8 mouse cellular contexts compared by ENCODE assay signal in the genomic region with DNA sequence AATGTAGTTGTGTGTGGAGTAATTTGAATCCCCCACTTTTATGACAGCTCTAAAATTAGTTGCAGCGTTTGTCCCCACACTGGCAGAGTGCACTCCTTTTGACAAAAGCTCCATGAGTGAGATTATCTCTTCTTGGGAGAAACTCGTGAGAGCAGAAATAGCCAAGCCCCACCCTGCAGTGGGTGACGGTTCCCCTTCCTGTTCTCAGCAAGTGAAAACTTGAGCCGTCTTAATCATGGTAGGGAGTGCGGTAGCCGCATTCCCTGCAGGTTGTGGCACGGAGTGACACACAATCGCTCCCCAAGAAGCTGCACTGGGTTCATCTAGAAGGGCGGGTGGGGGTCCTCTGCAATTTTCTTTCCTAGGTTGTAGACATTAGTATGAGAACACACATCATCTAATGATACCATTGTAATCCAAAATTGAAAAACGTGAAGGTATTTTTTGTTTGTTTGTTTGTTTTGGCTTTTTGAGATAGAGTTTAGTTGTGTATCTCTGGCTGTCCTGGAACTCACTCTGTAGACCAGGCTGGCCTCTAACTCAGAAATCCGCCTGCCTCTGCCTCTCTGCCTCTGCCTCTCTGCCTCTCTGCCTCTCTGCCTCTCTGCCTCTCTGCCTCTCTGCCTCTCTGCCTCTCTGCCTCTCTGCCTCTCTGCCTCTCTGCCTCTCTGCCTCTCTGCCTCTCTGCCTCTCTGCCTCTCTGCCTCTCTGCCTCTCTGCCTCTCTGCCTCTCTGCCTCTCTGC. TPM values are rescaled to one million over a fixed set of nuclear protein-coding genes. Genes with fewer than 3 reads are reported as not detected.
A peak's percentile ranks its signal among the peaks of the same experiment; 100 is the strongest.
DNase-seq lines count a peak whose midpoint lies in the region; ATAC-seq and TF ChIP-seq lines count a peak whose summit lies in the region.
"Not testable (repeated sequence)": the region's sequence is repeated elsewhere in the genome, so short reads cannot be mapped to it uniquely, and the experiment has no call there.

No protein-coding gene starts in this region.

- ATAC-seq in heart, postnatal 0 days (ENCODE audit: insufficient read depth, low read depth): peak; percentile 58
- ATAC-seq in liver, embryonic 15.5 days (ENCODE audit: insufficient read depth): peak; percentile 83
- ATAC-seq in megakaryocyte progenitor cell, adult 5-6 weeks (replicated peaks; ENCODE audit: poor library complexity): peak; percentile 85
- peak; percentile 50; the same call in 1 of the 2 replicates for ATAC-seq in stomach, embryonic 15.5 days (ENCODE audit: insufficient read depth, low FRiP score, low read depth)

- peak overlapping the region; percentile 27; the same call in 1 of the 2 replicates for H3K9ac ChIP-seq in heart, postnatal 0 days (replicated peaks; ENCODE audit: low read depth, low read length)
- H3K9ac ChIP-seq in liver, embryonic 15.5 days: peak overlapping the region; percentile 37
- H3K9ac ChIP-seq in stomach, embryonic 15.5 days: not testable (repeated sequence)

- not testable (repeated sequence) for TF ChIP-seq POLR2A in bone marrow, adult 2 months (IDR thresholded peaks at IDR 0.05; ENCODE audit: borderline replicate concordance, control insufficient read depth, low read depth, low read length)

- H3K9me3 ChIP-seq in heart, postnatal 0 days (replicated peaks; ENCODE audit: control insufficient read depth, low read length); liver, embryonic 15.5 days (replicated peaks); stomach, embryonic 15.5 days: not testable (repeated sequence)

- not testable (repeated sequence) for TF ChIP-seq EP300 in heart, postnatal 0 days (IDR thresholded peaks at IDR 0.05; ENCODE audit: low read depth)

- not testable (repeated sequence) for H3K4me1 ChIP-seq in bone marrow, adult 2 months (ENCODE audit: control insufficient read depth, insufficient read depth, low read length); heart, postnatal 0 days (ENCODE audit: control insufficient read depth, insufficient read depth); stomach, embryonic 15.5 days
- H3K4me1 ChIP-seq in liver, embryonic 15.5 days (replicated peaks): peaks cover 40% of the 10 kb centered on the region

- H3K36me3 ChIP-seq in heart, postnatal 0 days (replicated peaks; ENCODE audit: control insufficient read depth, insufficient read depth, low read length); stomach, embryonic 15.5 days: not testable (repeated sequence)
- H3K36me3 ChIP-seq in liver, embryonic 15.5 days (replicated peaks): peaks cover 60% of the 10 kb centered on the region

- H3K4me3 ChIP-seq in bone marrow, adult 2 months (replicated peaks; ENCODE audit: control insufficient read depth, low read depth, low read length): peak overlapping the region; percentile 41
- peak overlapping the region; percentile 62 for H3K4me3 ChIP-seq in gastrocnemius, adult 2 months
- peak overlapping the region; percentile 32 for H3K4me3 ChIP-seq in heart, postnatal 0 days (ENCODE audit: low read depth, low read length)
- peak overlapping the region; percentile 37 for H3K4me3 ChIP-seq in liver, embryonic 15.5 days (replicated peaks)
- not testable (repeated sequence) for H3K4me3 ChIP-seq in stomach, embryonic 15.5 days (replicated peaks)

- peak; percentile 6 to 21 for DNase-seq in B cell, adult 2 months
- peak; percentile 51 for DNase-seq in gastrocnemius, adult 2 months
- peak; percentile 34 for DNase-seq in heart, postnatal 0 days (ENCODE audit: low spot score)
- peak; percentile 38 for DNase-seq in kidney, postnatal 10 days

- not testable (repeated sequence) for TF ChIP-seq CTCF in bone marrow, adult 2 months (IDR thresholded peaks at IDR 0.05; ENCODE audit: control insufficient read depth, insufficient read depth, low read length); gastrocnemius, adult 2 months (IDR thresholded peaks at IDR 0.05); heart, postnatal 0 days (IDR thresholded peaks at IDR 0.05; ENCODE audit: low read depth)

- H3K27me3 ChIP-seq in heart, postnatal 0 days (ENCODE audit: control insufficient read depth, insufficient read depth, low read length); liver, embryonic 15.5 days; stomach, embryonic 15.5 days (replicated peaks): not testable (repeated sequence)

- peak overlapping the region; percentile 23 for H3K27ac ChIP-seq in bone marrow, adult 2 months (ENCODE audit: control insufficient read depth, insufficient read depth, low read depth, low read length, poor library complexity)
- H3K27ac ChIP-seq in gastrocnemius, adult 2 months: peak overlapping the region; percentile 78
- H3K27ac ChIP-seq in heart, postnatal 0 days (ENCODE audit: low read depth): peak overlapping the region; percentile 61
- peak overlapping the region; percentile 78 for H3K27ac ChIP-seq in liver, embryonic 15.5 days (replicated peaks)
- H3K27ac ChIP-seq in stomach, embryonic 15.5 days: peak overlapping the region; percentile 42

- peak overlapping the region; percentile 57 for H3K4me2 ChIP-seq in heart, postnatal 0 days (ENCODE audit: low read depth, low read length)
- H3K4me2 ChIP-seq in liver, embryonic 15.5 days: peak overlapping the region; percentile 66
- H3K4me2 ChIP-seq in stomach, embryonic 15.5 days: peak overlapping the region; percentile 1; the same call in 1 of the 2 replicates

- WGBS in bone marrow, adult 2 months: 14% methylated on average over 11 of the region's 11 CpGs
- 18% methylated on average over 10 of the region's 11 CpGs for whole genome bisulfite sequencing in heart, postnatal 0 days
- WGBS in liver, embryonic 15.5 days (ENCODE audit: insufficient replicate concordance): 15% methylated on average over 11 of the region's 11 CpGs
- 56% methylated on average over 11 of the region's 11 CpGs for WGBS in stomach, embryonic 15.5 days

- intact Hi-C loops in gastrocnemius, adult 2 months (cut with DNase I): not testable (repeated sequence)

RNA-seq across cellular contexts. Expression of a gene that starts 31.2 kb away (rescaled TPM):
- 51.7 and 63.7 TPM in 2 replicates for polyA plus RNA-seq in bone marrow, adult 2 months (2011; ENCODE audit: insufficient read depth, insufficient read length, low replicate concordance, missing spikeins)
- total RNA-seq in gastrocnemius, adult 2 months (2021): 10 to 100 TPM; 41.3 to 51.7 TPM
- total RNA-seq in heart, postnatal 0 days (2014; rRNA removed; ENCODE audit: low replicate concordance): 32.0 and 33.0 TPM in 2 replicates
- 96.8 and 102 TPM in 2 replicates for polyA plus RNA-seq in heart, postnatal 0 days (2015; fragmentation: Nextera tagmentation; extraction: Ambion mirVana)
- polyA plus RNA-seq in liver, embryonic 15.5 days (2015; fragmentation: Nextera tagmentation; extraction: Ambion mirVana): 125 and 140 TPM in 2 replicates
- total RNA-seq in megakaryocyte progenitor cell, adult 5-6 weeks (2015): 129 and 130 TPM in 2 replicates
- 169 and 190 TPM in 2 replicates for total RNA-seq in megakaryocyte progenitor cell, adult 5-6 weeks (2017)
- polyA plus RNA-seq in stomach, embryonic 15.5 days (2015; fragmentation: Nextera tagmentation; extraction: Ambion mirVana): 199 and 207 TPM in 2 replicates

RNA-seq across cellular contexts. Expression of a gene that starts 37.9 kb away (rescaled TPM):
- 10.2 and 12.8 TPM in 2 replicates for polyA plus RNA-seq in bone marrow, adult 2 months (2011; ENCODE audit: insufficient read depth, insufficient read length, low replicate concordance, missing spikeins)
- total RNA-seq in gastrocnemius, adult 2 months (2021): 1 to 10 TPM; 2.3 to 2.5 TPM
- total RNA-seq in heart, postnatal 0 days (2014; rRNA removed; ENCODE audit: low replicate concordance): 3.9 and 4.0 TPM in 2 replicates
- polyA plus RNA-seq in heart, postnatal 0 days (2015; fragmentation: Nextera tagmentation; extraction: Ambion mirVana): 1.6 and 1.7 TPM in 2 replicates
- polyA plus RNA-seq in liver, embryonic 15.5 days (2015; fragmentation: Nextera tagmentation; extraction: Ambion mirVana): 7.8 and 8.9 TPM in 2 replicates
- 1.1 and 1.4 TPM in 2 replicates for total RNA-seq in megakaryocyte progenitor cell, adult 5-6 weeks (2015)
- total RNA-seq in megakaryocyte progenitor cell, adult 5-6 weeks (2017): 0.54 and 1.1 TPM in 2 replicates
- 6.1 and 6.5 TPM in 2 replicates for polyA plus RNA-seq in stomach, embryonic 15.5 days (2015; fragmentation: Nextera tagmentation; extraction: Ambion mirVana)

Comparison
In these comparisons a context has a peak if more than half of its experiments do, and no peak if none do; other contexts are left out.
1. H3K27ac ChIP-seq: peak in every context shown above with its lines; median percentile 78 in gastrocnemius, adult 2 months; 78 in liver, embryonic 15.5 days; 61 in heart, postnatal 0 days; 42 in stomach, embryonic 15.5 days; 23 in bone marrow, adult 2 months.
2. H3K4me2 ChIP-seq: peak in every context shown above with its lines; median percentile 66 in liver, embryonic 15.5 days; 57 in heart, postnatal 0 days; 1 in stomach, embryonic 15.5 days.